Mouse (Mus musculus): ENCODE results near the gene Slc25a20. TPM values are rescaled to one million over a fixed set of nuclear protein-coding genes. Genes with fewer than 3 reads are reported as not detected.
A peak's percentile ranks its signal among the peaks of the same experiment; 100 is the strongest.

The Slc25a20 gene
- total RNA-seq, 2 experiments from 2014 or later: 206 to 213 TPM

GRCm38 (mm10) chr9:108687181-108687580 lies 25.3 kb downstream of the Slc25a20 start:
- no peak for DNase-seq

GRCm38 (mm10) chr9:108687686-108688085 lies 25.8 kb downstream of the Slc25a20 start:
- no peak for DNase-seq

DNA sequence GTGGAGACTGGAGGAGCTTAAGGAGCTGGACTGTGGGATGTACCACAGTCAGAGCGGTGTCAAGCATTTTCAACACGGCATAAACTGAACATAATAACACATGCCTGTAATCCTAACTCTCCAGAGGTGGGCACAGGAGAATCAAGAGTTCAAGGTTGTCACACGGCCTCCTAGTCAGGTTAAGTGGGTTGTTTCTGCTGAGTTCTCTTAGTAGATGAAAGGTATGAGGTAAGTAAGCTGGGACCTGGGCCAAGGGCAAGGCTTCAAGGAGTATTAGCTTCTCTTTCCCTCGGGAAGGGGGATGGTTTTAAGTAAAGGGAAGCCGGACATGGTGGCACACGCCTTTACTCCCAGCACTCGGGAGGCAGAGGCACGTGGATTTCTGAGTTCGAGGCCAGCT lies 26.6 kb downstream of the Slc25a20 start:
- DNase-seq: no peak

GRCm38 (mm10) chr9:108689106-108689505 lies 27.2 kb downstream of the Slc25a20 start, which contains the start of gene Prkar2a:
TSS of gene Prkar2a (plus strand) at chr9:108689314.
- no peak for DNase-seq

- DNase-seq: no peak
These were observed 28.1 kb downstream of the Slc25a20 start for GRCm38 (mm10) chr9:108689993-108690392.

DNA sequence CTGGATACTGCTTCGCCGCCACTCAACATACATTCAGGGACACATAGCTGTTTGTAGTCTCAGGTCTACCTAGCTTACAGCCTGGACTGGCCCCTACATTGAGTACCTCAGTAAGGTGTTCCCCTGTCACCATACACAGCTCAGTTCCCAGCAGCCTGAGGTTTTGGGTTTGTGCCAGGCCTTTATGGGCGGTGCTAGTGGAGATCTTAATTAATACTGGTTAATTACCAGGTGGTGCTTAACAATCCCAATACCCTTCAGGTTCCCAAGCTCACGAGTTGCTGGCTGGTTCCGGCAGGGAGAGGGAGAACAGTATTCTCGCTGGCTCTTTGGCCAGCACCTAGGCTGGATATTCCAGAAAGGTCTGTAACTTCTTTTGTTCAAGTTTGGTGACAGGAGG lies 29.0 kb downstream of the Slc25a20 start:
- no peak for DNase-seq

DNA sequence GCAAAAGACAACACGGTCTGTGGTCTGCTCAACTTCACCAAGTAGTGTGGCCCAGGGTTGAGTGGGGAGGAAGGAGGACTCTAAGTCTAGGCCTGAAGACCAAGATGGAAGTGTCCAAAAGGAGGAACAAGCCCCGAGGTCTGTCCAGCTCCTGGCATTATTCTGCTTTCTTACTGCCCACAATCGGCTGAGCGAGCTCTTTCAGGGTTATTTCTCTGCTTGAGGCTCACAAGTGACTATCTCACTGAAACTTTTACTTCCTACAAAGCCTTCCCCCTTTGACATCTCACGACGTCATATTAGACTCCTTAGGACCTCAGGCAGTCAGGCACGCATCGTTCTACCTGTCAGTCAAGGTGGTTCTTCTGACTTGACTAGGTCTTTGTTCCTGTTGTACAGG lies 29.5 kb downstream of the Slc25a20 start:
- no peak for DNase-seq

DNA sequence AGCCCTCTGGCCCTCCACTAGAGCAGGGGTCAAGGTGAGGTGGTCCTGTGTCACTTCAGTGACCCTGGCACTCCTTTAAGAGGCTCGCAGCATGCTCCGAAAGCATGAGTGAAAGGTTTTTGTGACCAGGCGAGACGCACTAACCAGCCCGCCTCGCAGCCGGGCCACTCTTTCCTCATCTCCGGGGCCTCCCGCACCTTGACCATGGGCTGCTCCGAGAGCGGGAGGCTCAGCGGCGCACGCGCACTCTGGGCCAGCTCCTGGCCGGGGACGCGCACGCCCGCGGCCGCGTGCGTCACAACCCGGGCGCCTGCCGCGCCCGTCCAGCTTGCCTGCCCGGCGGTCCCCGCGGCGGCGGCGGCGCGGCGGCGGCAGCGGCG lies 29.9 kb downstream of the Slc25a20 start:
- DNase-seq: peak; percentile 91

DNA sequence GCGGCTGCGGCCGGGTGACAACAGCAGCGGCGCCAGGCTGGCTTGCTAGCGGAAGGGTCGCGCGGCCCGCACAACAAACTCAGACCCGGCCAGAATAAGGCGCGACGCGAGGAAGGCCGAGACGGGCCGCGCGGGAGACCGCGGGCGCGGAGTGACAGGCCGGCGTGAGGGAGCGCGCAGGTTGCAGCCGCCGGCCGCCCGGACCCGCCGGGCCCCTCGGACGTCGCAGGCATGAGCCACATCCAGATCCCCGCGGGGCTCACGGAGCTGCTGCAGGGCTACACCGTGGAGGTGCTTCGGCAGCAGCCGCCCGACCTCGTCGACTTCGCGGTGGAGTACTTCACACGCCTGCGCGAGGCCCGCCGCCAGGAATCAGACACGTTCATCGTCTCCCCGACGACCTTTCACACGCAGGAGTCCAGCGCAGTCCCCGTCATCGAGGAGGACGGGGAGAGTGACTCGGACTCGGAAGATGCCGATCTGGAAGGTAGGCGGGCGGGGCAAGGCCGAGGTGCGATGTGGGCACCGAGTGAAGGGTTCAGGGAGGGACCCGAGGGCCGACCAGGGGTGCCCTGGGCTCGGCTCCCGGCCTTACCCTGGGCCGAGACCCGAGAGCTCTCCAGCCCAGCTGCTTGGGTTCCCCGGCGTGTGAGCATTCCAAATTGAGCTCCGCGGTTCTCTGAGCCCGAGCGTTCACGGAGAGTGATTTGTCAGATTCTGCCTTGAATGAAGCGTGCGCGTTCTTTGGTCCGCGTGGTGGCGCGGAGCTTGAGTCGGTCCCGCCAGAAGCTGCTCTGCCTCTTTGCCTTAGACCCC lies 30.5 kb downstream of the Slc25a20 start:
- peak; percentile 62 for DNase-seq

- no peak for DNase-seq
These were observed 32.1 kb downstream of the Slc25a20 start for GRCm38 (mm10) chr9:108693946-108694345.

- no peak for DNase-seq
These were observed 32.6 kb downstream of the Slc25a20 start for GRCm38 (mm10) chr9:108694533-108694932.

- no peak for DNase-seq
These were observed 40.6 kb downstream of the Slc25a20 start for GRCm38 (mm10) chr9:108702476-108702875.

GRCm38 (mm10) chr9:108703373-108704110 lies 41.7 kb downstream of the Slc25a20 start:
- peak; percentile 48 for DNase-seq

GRCm38 (mm10) chr9:108704591-108704990 lies 42.7 kb downstream of the Slc25a20 start:
- DNase-seq: no peak

- DNase-seq: no peak
These were observed 45.3 kb downstream of the Slc25a20 start for GRCm38 (mm10) chr9:108707212-108707611.

- no peak for DNase-seq
These were observed 46.9 kb downstream of the Slc25a20 start for GRCm38 (mm10) chr9:108708833-108709232.

GRCm38 (mm10) chr9:108710767-108711166 lies 48.9 kb downstream of the Slc25a20 start:
- no peak for DNase-seq

DNA sequence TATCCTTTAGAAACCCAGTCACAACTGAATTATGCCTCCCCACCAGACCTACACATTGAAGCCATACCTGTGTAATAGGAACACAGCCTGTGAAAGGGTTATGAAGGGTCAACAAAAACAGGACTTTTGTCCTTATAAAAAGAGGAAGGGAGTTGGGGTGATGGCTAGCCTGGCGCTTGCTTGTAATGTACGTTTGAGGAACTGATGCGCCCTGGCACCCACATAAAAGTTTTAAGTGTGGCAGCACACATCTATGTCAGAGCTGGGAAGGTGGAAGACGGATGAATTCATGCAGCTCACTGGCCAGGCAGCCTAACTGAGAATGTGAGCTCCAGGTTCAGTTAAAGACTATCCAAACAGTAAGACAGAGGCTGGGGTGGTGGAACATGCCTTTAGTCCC lies 54.3 kb downstream of the Slc25a20 start:
- DNase-seq: no peak

- DNase-seq: no peak
These were observed 61.9 kb downstream of the Slc25a20 start for GRCm38 (mm10) chr9:108723751-108724150.

- DNase-seq: no peak
These were observed 64.2 kb downstream of the Slc25a20 start for GRCm38 (mm10) chr9:108726116-108726515.

- no peak for DNase-seq
These were observed 67.2 kb downstream of the Slc25a20 start for GRCm38 (mm10) chr9:108729050-108729449.

DNA sequence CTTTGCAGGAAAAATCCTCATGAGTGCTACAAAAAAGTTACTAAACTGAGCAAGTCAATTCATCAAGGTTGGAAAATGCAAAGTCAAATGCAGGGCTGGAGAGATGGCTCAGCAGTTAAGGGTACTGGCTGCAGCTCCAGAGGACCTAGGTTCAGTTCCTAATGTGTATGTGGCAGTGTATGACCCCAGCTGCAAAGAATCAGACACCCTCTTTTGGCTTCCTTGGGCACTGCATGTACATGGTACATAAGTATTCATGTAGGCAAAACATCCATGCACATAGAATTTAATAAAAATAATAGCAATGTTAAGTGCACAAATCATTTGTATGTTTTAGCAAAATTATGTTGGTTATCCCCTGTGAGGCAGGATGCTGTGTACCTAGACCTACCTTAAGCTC lies 70.6 kb downstream of the Slc25a20 start:
- DNase-seq: no peak
